Mouse (Mus musculus) bone marrow, adult 2 months (tissue): ENCODE measurements at regions not wholly inside any gene's neighbourhood (a gene's known extent, or its start where the extent isn't known, plus 50 kb on each side); places are given as distances from the start of the nearest gene placed in this dataset.

Experiments
- H3K27ac ChIP-seq: fragments of 200-500 bp; 2 replicates; pipeline ENCODE4 v1.5.1; 2012; ENCODE audit warnings: low read depth, mild to moderate bottlenecking, control low read depth, inconsistent platforms, low read length; ENCODE audit not compliant: control insufficient read depth, poor library complexity, insufficient read depth
- H3K4me1 ChIP-seq: fragments of 200-500 bp; 2 replicates; pipeline ENCODE4 v1.6.1; 2011; ENCODE audit warnings: low read length; ENCODE audit not compliant: control insufficient read depth, insufficient read depth
- H3K4me3 ChIP-seq: fragments of 200-500 bp; replicated peaks from 2 replicates; pipeline ENCODE3; 2011; ENCODE audit warnings: mild to moderate bottlenecking, low read depth, low read length, control low read depth; ENCODE audit not compliant: control insufficient read depth
- CTCF ChIP-seq: fragments of 200-500 bp; IDR thresholded peaks from 2 replicates; pipeline ENCODE4 v1.5.1; 2011; ENCODE audit warnings: low read length, control low read depth; ENCODE audit not compliant: control insufficient read depth, insufficient read depth
- POLR2A ChIP-seq: fragments of 200-500 bp; IDR thresholded peaks from 2 replicates; pipeline ENCODE4 v1.6.1; 2011; ENCODE audit warnings: low read depth, mild to moderate bottlenecking, control low read depth, low read length, borderline replicate concordance; ENCODE audit not compliant: control insufficient read depth
- WGBS: fragments of 180-500 bp; shearing (Covaris S2); methylation state at CpG from one replicate; pipeline ENCODE4 v1.1.7; 2018; 5-methylcytosine and 5-hydroxymethylcytosine counted together

DNA sequence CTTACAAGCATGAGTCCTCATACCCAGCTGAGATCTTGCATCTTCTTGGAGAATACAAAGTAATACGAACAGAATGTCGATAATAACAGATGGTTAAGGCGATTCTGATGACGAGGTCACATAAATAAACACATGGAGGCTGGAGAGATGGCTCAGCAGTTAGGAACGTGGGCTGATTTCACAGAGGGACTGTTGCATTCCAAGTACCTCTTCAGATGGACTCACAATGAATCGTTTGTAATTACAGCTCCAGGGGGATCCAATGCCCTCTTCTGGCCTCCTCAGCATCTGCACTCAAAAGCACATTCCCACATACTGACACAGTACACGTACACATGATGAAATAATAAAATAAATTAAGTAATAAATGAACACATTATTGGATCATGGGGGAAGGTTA is 228.3 kb downstream of the Mreg start:
- TF ChIP-seq CTCF (no peak), POLR2A (no peak)
- Histone ChIP-seq H3K27ac (no peak overlapping the region), H3K4me3 (no peak overlapping the region), H3K4me1 (no peaks in the 10 kb centered on the region; the same call in 1 of the 2 replicates)
- whole genome bisulfite sequencing = 79% methylated on average over 7 of the region's 7 CpGs

DNA sequence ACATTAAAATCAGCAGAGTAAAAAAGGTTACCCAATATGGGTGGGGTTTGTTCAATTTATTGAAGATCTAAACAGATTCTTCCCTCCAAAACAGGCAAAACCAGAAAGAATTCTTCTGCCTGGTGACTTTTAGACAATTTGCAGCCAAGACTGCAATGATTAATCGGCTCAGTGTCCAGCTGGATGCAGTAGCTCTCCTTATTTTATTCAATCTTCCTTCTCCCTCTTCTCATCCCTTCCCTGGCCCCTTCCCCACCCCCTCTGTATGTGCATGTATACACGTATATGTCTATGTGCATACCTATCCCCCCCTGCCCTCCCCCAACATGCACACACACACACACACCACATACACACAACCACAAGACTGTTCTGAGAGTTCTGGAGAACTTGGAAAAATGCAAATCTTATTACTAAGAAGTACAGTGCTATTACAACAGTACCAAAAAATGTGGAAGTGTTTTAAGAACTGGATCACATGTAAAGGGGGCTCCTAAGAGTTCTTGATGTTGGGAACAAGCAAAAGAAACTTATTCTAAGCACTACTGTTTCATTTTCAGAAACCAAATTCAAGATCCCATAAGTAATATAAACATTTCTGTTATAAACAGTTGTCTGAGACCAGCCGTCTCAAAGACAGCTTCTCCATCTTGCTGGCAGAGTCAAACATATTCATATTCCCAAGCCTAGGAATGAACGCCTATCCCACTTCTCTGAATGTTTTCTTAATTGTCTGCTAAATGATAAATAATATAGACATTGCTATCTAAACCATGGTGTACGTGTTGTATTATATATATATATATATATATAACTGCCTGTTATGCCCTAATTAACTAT is 229.5 kb downstream of the Mreg start:
- H3K4me3 ChIP-seq = no peak overlapping the region
- WGBS = 72% methylated on average over 5 of the region's 5 CpGs
- no peak overlapping the region for H3K27ac ChIP-seq
- no peak for TF ChIP-seq CTCF
- H3K4me1 ChIP-seq = no peaks in the 10 kb centered on the region; the same call in 1 of the 2 replicates

DNA sequence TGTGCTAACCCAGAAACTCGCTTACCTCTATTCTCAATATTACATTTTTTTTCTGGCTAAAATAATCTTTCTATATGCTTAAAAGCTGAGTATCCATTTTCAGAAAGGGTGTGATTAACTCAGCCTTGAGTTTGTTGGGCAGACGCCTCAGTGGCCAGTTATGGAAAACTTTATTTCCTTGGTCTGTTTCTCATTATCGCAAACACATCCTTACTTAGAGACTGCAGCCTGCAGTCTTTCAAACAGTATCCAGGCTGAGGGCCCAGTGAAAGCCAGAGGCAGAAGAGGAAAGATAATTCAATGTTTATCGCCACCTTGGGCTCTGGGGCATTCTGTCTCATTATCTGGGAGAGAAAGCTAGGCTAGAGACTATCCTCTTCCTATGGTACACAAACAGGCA is 231.5 kb downstream of the Mreg start:
- no peaks in the 10 kb centered on the region; the same call in 1 of the 2 replicates for H3K4me1 ChIP-seq
- TF ChIP-seq POLR2A (no peak), CTCF (no peak)
- H3K4me3 ChIP-seq = no peak overlapping the region
- 87% methylated on average over 4 of the region's 4 CpGs for WGBS
- H3K27ac ChIP-seq = no peak overlapping the region

DNA sequence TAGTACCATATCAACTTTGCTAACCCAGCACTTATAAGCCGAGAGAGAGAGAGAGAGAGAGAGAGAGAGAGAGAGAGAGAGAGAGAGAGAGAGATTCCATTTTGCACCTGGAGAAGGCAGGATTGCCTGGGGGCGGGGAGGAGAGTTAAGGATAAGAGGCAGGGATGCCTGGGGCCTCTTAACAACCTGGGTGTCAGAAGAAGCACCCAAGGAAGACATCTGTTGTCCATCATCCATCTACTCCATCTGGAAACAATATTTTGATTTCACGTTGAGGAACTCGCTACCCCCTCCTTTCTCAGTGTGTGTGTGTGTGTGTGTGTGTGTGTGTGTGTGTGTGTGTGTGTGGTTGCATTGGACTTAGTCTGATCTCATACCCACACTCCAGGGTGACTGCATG is 232.8 kb downstream of the Mreg start:
- Histone ChIP-seq H3K4me1 (no peaks in the 10 kb centered on the region; the same call in 1 of the 2 replicates), H3K27ac (no peak overlapping the region), H3K4me3 (no peak overlapping the region)
- WGBS = 84% methylated on average over 4 of the region's 4 CpGs
- TF ChIP-seq POLR2A = no peak
- no peak for TF ChIP-seq CTCF

DNA sequence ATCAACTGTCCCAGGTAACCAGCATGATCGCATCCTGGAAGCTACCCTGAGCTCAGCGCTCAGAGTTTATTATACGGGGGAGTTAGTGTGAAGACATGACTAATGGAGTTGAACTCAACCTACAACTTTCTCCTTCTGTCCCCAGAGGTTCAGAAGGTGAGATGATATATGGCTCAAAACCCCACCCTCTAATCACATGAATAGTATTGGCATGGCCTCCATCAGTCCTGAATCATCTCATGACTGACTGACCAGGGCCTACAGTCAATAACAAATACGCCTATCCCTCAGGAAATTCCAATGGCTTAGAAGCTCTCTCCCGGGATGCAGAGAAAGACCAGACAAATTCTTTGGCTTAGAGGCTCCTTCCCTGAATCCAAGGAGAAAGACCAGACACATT is 234.7 kb downstream of the Mreg start:
- WGBS = 88% methylated on average over 5 of the region's 5 CpGs
- Histone ChIP-seq H3K4me3 (no peak overlapping the region), H3K4me1 (peaks cover 1% of the 10 kb centered on the region; the same call in 1 of the 2 replicates), H3K27ac (no peak overlapping the region)
- no peak for TF ChIP-seq CTCF
- no peak for TF ChIP-seq POLR2A

DNA sequence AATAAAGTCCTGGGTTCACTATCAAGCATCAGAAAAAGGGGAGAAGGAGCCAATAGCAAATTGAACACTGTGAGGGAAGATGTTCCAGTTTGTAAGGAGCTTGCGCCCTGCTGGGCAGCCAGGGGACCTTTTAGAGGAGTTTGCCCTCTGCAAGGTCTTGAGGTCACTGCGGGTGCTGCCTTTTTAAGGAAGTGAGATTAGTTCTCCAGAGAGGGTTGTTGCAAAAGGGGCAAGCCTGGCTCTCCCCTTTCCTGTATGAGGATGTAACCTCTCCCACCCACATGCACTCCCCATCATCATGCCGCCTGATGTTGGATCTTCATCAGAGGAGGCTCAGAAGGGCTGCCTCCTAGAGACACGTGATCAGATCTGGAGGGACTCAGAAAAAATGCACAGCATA is 237.4 kb downstream of the Mreg start:
- no peak overlapping the region for H3K4me3 ChIP-seq
- no peak for TF ChIP-seq POLR2A
- no peak for TF ChIP-seq CTCF
- H3K27ac ChIP-seq = no peak overlapping the region
- peaks cover 1% of the 10 kb centered on the region; the same call in 1 of the 2 replicates for H3K4me1 ChIP-seq
- WGBS = 10% methylated on average over 4 of the region's 4 CpGs

DNA sequence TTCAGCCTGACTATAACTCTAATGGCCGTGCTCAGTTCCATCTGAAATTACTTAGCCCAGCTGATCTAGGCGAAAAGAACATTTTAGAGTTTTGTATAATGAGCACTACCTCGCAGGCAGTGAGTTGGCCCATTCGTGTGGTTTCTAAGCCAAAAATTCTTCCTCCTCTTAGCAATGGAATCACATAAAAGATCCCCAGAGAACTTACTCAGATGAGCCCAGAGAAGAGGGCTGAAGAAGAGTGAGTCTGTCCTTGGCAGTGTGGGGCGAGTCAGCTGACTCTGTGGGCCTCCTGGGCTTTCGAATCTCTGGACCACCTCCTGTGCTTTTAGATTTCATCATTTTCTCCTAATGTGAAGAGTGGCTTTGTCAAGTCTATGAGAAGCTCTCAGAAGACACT is 240.2 kb downstream of the Mreg start:
- TF ChIP-seq POLR2A (no peak), CTCF (no peak)
- WGBS = 89% methylated on average over 6 of the region's 6 CpGs
- peaks cover 1% of the 10 kb centered on the region; the same call in 1 of the 2 replicates for H3K4me1 ChIP-seq
- no peak overlapping the region for H3K4me3 ChIP-seq
- H3K27ac ChIP-seq = no peak overlapping the region

DNA sequence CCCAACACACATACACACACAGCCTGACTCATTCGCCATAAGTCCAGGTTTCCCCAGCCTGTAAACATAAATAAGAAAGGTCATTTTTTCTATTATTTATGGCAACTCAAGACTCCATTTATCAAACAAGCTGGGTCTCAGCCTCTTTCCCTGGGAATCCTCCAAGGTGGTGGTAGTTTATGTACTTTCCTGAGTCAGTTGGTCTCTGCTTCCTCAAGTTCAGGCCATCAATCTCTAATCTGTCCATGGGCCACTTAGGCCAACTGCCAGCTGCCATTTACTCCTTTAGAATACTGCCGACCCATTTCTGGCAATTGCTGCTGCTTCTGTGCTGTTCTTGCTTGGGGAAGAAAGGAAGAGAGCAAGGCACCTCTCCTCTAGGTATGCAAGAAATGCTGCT is 241.3 kb downstream of the Mreg start:
- 51% methylated on average over 2 of the region's 2 CpGs for WGBS
- TF ChIP-seq CTCF = no peak
- Histone ChIP-seq H3K27ac (no peak overlapping the region), H3K4me3 (no peak overlapping the region), H3K4me1 (peaks cover 1% of the 10 kb centered on the region; the same call in 1 of the 2 replicates)
